11 mouse cellular contexts compared by ENCODE assay signal in the genomic region with DNA sequence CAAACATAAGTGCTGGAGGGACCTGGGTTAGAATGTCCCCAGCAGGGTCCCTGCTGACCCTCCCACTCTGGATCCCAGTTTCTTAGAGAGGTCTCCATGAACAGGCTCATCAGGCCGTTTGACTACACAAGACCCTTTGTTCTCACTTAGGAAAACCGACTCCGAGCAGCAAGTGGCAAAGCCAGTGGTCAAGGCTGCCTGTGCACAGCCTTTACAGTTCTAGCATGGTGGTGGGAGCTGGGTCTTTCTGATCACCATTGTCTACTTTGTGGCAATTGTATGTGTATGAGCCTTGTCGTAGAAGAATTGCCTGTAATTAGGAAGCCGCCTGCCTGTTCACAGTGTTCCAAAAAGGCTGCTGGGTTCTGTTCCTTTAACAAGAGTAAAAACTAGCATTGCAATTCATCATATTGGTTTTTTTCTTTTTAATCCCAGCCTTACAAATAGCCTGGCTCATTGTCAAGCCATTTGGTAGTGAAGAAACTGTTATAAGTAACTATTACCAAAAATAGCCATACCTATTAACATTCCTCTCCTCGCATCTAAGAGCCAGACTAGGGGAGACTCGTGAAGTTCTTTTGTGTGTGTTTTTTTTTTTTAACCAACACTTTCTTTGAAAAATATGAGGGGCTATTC. TPM values are rescaled to one million over a fixed set of nuclear protein-coding genes. Genes with fewer than 3 reads are reported as not detected.
DNase-seq lines count a peak whose midpoint lies in the region; ATAC-seq lines count a peak whose summit lies in the region.
"Had no signal": no experiment of that assay in that cellular context is flagged by ENCODE, and none has a peak within 500 bp of the region (broad histone marks: within the 10 kb centered on the region; RNA-seq: fewer than 3 reads in every experiment).

No protein-coding gene starts in this region.

- no peaks in the 10 kb centered on the region for H3K27me3 ChIP-seq in heart, embryonic 10.5 days (ENCODE audit: insufficient read depth, poor library complexity, severe bottlenecking)
- H3K27me3 ChIP-seq in lung, embryonic 16.5 days (ENCODE audit: control insufficient read depth, insufficient read depth, low read depth, low read length), result no peaks in the 10 kb centered on the region
- H3K27me3 ChIP-seq in embryonic facial prominence, embryonic 13.5 days, result no peaks in the 10 kb centered on the region
- no peaks in the 10 kb centered on the region for H3K27me3 ChIP-seq in stomach, embryonic 14.5 days (ENCODE audit: control insufficient read depth, insufficient read depth, low read length)
- H3K27me3 ChIP-seq: midbrain, embryonic 15.5 days had no signal

- peaks cover 11% of the 10 kb centered on the region for H3K36me3 ChIP-seq in heart, embryonic 10.5 days
- no peaks in the 10 kb centered on the region; the same call in 1 of the 2 replicates for H3K36me3 ChIP-seq in lung, embryonic 16.5 days (ENCODE audit: control insufficient read depth, insufficient read depth, low read length)
- H3K36me3 ChIP-seq in embryonic facial prominence, embryonic 13.5 days, result no peaks in the 10 kb centered on the region
- no peaks in the 10 kb centered on the region; the same call in 1 of the 2 replicates for H3K36me3 ChIP-seq in stomach, embryonic 14.5 days (ENCODE audit: control insufficient read depth, insufficient read depth, low read length)
- H3K36me3 ChIP-seq: midbrain, embryonic 15.5 days had no signal

- no peak overlapping the region for H3K4me3 ChIP-seq in heart, embryonic 10.5 days
- H3K4me3 ChIP-seq in lung, embryonic 16.5 days (ENCODE audit: low read length), result no peak overlapping the region
- H3K4me3 ChIP-seq in embryonic facial prominence, embryonic 13.5 days, result no peak overlapping the region
- no peak overlapping the region for H3K4me3 ChIP-seq in stomach, embryonic 14.5 days (ENCODE audit: low read depth, low read length)

- no peak overlapping the region for H3K4me2 ChIP-seq in lung, embryonic 16.5 days (ENCODE audit: low read depth, low read length)
- H3K4me2 ChIP-seq in embryonic facial prominence, embryonic 13.5 days, result no peak overlapping the region
- H3K4me2 ChIP-seq in stomach, embryonic 14.5 days (replicated peaks; ENCODE audit: low read depth, low read length), result no peak overlapping the region

- peaks cover 41% of the 10 kb centered on the region for H3K4me1 ChIP-seq in heart, embryonic 10.5 days
- H3K4me1 ChIP-seq in lung, embryonic 16.5 days (replicated peaks; ENCODE audit: control insufficient read depth, insufficient read depth, low read length), result peaks cover 13% of the 10 kb centered on the region
- peaks cover 65% of the 10 kb centered on the region for H3K4me1 ChIP-seq in embryonic facial prominence, embryonic 13.5 days
- peaks cover 8% of the 10 kb centered on the region for H3K4me1 ChIP-seq in stomach, embryonic 14.5 days (ENCODE audit: control insufficient read depth, insufficient read depth, low read length)

- DNase-seq in heart, embryonic 10.5 days (ENCODE audit: low spot score), result no peak
- DNase-seq in heart, adult 8-10 months (ENCODE audit: low spot score), result no peak
- no peak for DNase-seq in lung, postnatal 25 days (ENCODE audit: low spot score)
- no peak for DNase-seq in adrenal gland, adult 2 months
- DNase-seq in left cerebral cortex, adult 9 months (ENCODE audit: low spot score in 2 of 2), result no peak

- peak; percentile 35; the same call in 1 of the 2 replicates for ATAC-seq in lung, embryonic 16.5 days (ENCODE audit: low read depth)
- ATAC-seq in embryonic facial prominence, embryonic 13.5 days (ENCODE audit: insufficient number of reproducible peaks, insufficient read depth, low FRiP score, low TSS enrichment, low read depth), result no peak
- no peak for ATAC-seq in stomach, embryonic 14.5 days (ENCODE audit: insufficient number of reproducible peaks, insufficient read depth, low FRiP score, low read depth)

- WGBS in heart, embryonic 10.5 days, result 44% methylated on average over 7 of the region's 7 CpGs
- 30% methylated on average over 7 of the region's 7 CpGs for WGBS in lung, embryonic 16.5 days
- WGBS in embryonic facial prominence, embryonic 13.5 days, result 29% methylated on average over 7 of the region's 7 CpGs
- WGBS in stomach, embryonic 14.5 days, result 42% methylated on average over 7 of the region's 7 CpGs

- no peak overlapping the region for H3K9ac ChIP-seq in lung, embryonic 16.5 days (ENCODE audit: low read length)
- H3K9ac ChIP-seq in embryonic facial prominence, embryonic 13.5 days, result no peak overlapping the region
- no peak overlapping the region for H3K9ac ChIP-seq in stomach, embryonic 14.5 days (replicated peaks; ENCODE audit: low read depth, low read length)
- H3K9ac ChIP-seq: liver, embryonic 14.5 days had no signal

- H3K9me3 ChIP-seq in heart, embryonic 10.5 days, result no peaks in the 10 kb centered on the region
- no peaks in the 10 kb centered on the region for H3K9me3 ChIP-seq in lung, embryonic 16.5 days (ENCODE audit: control insufficient read depth, low read length)
- no peaks in the 10 kb centered on the region for H3K9me3 ChIP-seq in embryonic facial prominence, embryonic 13.5 days
- H3K9me3 ChIP-seq in stomach, embryonic 14.5 days (ENCODE audit: control insufficient read depth, low read depth, low read length), result no peaks in the 10 kb centered on the region
- H3K9me3 ChIP-seq: midbrain, embryonic 15.5 days had no signal

- H3K27ac ChIP-seq in heart, embryonic 10.5 days, result peak overlapping the region; percentile 76
- H3K27ac ChIP-seq in lung, embryonic 16.5 days (ENCODE audit: low read length), result peak overlapping the region; percentile 55; the same call in 1 of the 2 replicates
- peak overlapping the region; percentile 44 for H3K27ac ChIP-seq in embryonic facial prominence, embryonic 13.5 days
- peak overlapping the region; percentile 82 for H3K27ac ChIP-seq in stomach, embryonic 14.5 days (ENCODE audit: low read length)
- H3K27ac ChIP-seq: liver, embryonic 14.5 days had no signal

RNA-seq across cellular contexts. Expression of a gene that starts 44.9 kb away (rescaled TPM):
- 3.8 and 5.1 TPM in 2 replicates for polyA plus RNA-seq in heart, embryonic 10.5 days (2016; fragmentation: Nextera tagmentation; extraction: Ambion mirVana)
- 10 to 100 TPM; 51.4 to 56.2 (median 54.6) TPM for total RNA-seq in heart, adult 8-10 months (2022)
- 1.4 and 1.5 TPM in 2 replicates for polyA plus RNA-seq in lung, embryonic 16.5 days (2015; fragmentation: Nextera tagmentation; extraction: Ambion mirVana)
- 3.0 and 3.9 TPM in 2 replicates for polyA plus RNA-seq in embryonic facial prominence, embryonic 13.5 days (2015; fragmentation: Nextera tagmentation; extraction: Ambion mirVana)
- polyA plus RNA-seq in stomach, embryonic 14.5 days (2014; fragmentation: Nextera tagmentation; extraction: Ambion mirVana), result 4.7 and 4.8 TPM in 2 replicates
- 10 to 100 TPM in 1 of 2 experiments, 1 to 10 TPM in 1; 9.1 to 21.7 TPM for total RNA-seq in adrenal gland, adult 2 months (2021)
- 17.1 and 32.8 TPM in 2 replicates for polyA plus RNA-seq in adrenal gland, adult 2 months (2012; rRNA removed)
- total RNA-seq: common myeloid progenitor, adult 5-6 weeks had no signal
